Mouse (Mus musculus) left cerebral cortex, adult 8-10 months (tissue): ENCODE measurements around the gene Tmem168. TPM values are rescaled to one million over a fixed set of nuclear protein-coding genes. Genes with fewer than 3 reads are reported as not detected.

Experiments used
- DNase-seq, 2 experiments: peaks; one replicate each; pipeline ENCODE4 v3.0.0; 2022; ENCODE audit warnings: low spot score in 2 of 2
- total RNA-seq, 4 experiments: library from RNA; stranded (reverse); gene quantifications; 2 replicates each; pipeline ENCODE4 v1.2.4; 2022

Gene Tmem168
- total RNA-seq, 4 experiments from 2014 or later, result 12.0 to 16.5 (median 13.3) TPM

GRCm38 (mm10) chr6:13586154-13586553 lies 21.7 kb downstream of the Tmem168 start:
- DNase-seq, result no peak

GRCm38 (mm10) chr6:13584788-13585187 lies 23.1 kb downstream of the Tmem168 start:
- DNase-seq, result no peak

GRCm38 (mm10) chr6:13582075-13582474 lies 25.8 kb downstream of the Tmem168 start:
- no peak for DNase-seq

DNA sequence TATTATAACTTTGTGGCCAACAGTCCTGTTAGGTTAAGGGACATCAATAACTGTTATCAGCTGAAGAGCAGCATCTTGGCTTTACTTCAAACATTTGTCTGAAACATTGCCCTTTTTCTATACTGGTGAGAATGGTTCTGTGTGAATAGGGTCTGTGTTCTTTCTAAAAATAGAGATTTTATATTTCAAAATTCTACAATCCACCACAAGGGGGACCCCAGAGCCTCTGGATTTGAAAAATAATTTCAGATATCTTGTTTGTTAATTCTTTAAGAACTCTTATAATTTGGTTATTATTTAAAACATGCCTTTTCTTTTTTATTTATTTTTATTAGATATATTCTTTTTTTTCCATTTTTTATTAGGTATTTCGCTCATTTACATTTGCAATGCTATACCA lies 42.2 kb downstream of the Tmem168 start:
- no peak for DNase-seq

DNA sequence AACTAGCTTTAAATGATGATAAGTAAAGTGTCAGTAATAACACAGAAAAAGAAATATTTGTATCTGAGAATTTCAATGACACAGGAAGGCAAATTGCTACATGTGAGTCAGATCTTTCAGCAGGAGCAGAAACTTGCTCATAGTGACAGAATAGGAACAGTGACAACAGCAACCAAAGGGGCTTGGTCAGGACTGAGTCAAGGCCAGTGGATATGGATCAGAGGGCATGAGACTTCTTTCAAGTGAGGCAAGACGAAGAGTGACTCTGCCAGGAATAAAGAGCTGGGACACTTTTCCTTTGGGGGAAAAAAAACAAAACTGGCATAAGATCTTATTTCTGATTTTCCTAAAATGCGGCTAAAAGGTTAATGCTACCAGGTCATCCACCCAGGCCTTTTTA lies 52.6 kb downstream of the Tmem168 start:
- no peak for DNase-seq

DNA sequence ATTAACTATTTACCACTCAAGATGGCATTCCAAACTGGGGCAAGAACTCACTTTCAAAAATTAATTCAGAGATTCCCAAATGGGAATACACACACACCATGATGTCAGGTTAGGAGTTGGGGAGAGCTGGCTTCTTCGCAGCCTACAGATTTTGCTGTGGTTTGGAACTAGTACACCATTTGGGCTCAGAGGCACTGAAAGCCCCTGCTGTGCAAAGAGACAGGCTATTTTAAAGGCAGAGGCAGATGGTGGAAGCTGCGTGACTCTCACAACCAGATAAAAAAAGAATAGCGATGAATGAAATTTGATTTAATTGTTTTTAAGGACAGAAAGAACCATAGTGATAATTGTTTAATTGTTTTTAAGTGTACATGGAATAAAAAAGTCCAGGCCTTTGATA lies 66.1 kb downstream of the Tmem168 start:
- DNase-seq, result no peak

DNA sequence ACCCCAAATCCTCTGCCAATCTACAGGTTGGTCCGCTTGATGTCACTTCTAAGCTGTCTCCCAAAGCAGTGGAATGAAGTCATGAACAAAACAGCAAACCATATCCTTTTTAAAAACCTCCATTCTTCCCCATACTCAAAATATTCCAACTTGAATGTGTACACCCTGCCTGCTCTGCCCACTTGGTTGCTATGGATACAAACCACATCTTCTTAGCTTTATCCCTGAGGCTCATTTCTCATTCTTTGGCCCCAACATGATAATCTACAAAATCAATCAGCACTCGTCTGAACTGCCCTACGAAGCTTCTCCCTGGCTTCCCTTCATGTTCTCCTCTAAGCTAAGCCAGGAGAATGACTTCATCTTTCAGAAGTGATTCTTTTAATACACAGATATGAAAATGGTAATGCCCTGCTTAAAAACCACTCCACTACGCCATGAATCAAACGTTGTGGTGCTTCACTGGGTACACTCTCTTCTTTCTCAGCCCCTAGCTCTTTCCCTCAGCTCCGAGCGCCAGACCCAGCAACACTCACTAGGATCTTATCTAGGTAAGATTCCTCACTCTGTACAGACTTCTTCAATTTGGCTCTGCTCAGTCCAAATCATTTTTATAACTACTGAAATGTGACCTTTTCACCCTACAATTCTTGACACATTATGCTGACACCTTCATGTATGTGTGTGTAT lies 70.5 kb downstream of the Tmem168 start:
- DNase-seq, result no peak

Other genes starting within 250 kb of the Tmem168 start
- gene Bmt2, start 69.9 kb upstream of the Tmem168 start, total RNA-seq, result 10 to 100 TPM; 20.9 to 23.5 (median 22.8) TPM
- 10 to 100 TPM; 34.9 to 37.0 (median 35.9) TPM for gene Gpr85, start 231.8 kb upstream of the Tmem168 start, total RNA-seq